Mouse (Mus musculus): ENCODE results near the gene Dgcr2.
A peak's percentile ranks its signal among the peaks of the same experiment; 100 is the strongest.

Gene Dgcr2

DNA sequence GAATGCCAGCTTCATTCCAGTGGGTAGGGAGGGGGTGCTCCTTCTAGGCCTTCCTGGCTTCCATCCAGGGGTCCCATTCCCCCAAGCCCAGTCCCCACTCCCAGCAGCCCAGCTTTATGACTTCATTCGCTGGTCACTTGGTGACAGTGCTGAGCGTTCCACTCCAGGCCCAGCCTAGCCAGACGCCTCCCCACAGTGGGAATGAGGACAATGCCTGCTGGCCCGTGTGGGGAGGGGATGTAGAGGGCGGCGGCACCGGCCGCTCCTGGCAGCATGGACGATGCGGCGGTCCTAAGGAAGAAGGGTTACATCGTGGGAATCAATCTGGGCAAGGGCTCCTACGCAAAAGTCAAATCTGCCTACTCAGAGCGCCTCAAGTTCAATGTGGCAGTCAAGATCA is at the start of gene Dgcr2, which contains the start of gene Tssk2:
TSS of gene Dgcr2 (minus strand) at position 101 of the 400 bp plus-strand sequence.
TSS of gene Tssk2 (plus strand) at position 176 of the 400 bp plus-strand sequence.
- no peak for DNase-seq (ENCODE audit: low read depth, low spot score)

DNA sequence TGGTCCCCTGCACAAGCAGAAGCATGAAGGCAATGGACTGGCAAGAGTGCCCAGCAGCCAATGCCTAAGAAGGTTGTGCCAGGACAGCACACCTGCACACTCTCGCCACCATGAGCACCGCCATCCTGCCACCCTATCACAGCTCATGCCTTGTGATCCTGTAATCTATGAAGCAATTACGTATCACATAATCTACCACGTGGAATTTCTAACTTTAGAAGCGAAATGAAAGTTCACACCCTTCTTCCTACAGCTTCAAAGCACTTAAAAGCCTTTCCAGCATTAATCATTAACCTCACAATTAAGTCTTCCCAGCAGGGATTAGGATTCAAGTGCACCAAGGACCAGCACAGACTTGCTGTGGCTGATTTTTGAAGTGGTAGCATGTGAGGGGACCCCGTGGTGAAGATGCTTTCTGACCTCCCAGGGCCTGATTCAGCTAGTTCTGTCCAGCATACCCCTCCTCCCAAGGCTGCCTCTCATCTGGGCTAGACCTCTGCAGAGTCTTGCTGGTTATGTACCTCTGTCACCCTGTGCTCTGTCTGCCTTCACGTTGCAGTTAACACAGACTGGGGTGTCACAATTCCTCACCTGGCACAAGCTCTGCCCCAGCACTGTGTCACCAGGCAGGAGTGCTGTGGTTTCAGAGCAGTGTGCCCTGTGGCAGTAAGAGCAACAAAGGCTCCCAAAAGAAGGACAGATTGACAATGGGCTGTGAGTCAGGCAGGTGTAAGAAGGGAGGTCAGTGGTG is 46.9 kb upstream of the Dgcr2 start:
- DNase-seq (ENCODE audit: low read depth, low spot score): no peak

- no peak for DNase-seq (ENCODE audit: low read depth, low spot score)
Measured at GRCm38 (mm10) chr16:17943466-17943865, 45.1 kb upstream of the Dgcr2 start.

DNA sequence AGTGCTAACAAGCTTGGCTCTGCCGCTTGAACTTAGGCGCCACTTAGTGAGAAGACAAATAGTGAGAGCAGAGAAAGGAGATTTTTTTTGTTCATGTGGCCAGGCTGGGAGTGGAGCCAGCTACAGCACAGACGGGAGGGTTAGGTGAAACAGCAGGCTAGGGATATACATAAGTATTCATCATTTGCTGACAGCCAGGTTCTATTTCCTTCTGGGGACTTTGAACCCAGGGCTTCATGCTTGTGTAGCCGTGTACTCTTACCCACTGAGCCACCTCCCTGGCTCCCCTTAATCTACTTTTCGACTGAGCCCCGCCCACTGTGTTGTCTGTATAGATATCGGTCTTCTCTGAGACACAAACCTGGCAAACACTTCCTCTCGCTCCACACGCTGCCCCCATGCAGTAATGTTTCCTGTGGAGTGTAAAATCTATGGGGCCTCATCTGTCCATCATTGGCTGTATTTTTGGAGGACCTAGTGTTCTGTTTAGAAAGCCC is 40.9 kb upstream of the Dgcr2 start:
- DNase-seq (ENCODE audit: low read depth, low spot score): no peak

GRCm38 (mm10) chr16:17938821-17939220 is 40.5 kb upstream of the Dgcr2 start:
- no peak for DNase-seq (ENCODE audit: low read depth, low spot score)

GRCm38 (mm10) chr16:17938187-17938586 is 39.8 kb upstream of the Dgcr2 start:
- no peak for DNase-seq (ENCODE audit: low read depth, low spot score)

DNA sequence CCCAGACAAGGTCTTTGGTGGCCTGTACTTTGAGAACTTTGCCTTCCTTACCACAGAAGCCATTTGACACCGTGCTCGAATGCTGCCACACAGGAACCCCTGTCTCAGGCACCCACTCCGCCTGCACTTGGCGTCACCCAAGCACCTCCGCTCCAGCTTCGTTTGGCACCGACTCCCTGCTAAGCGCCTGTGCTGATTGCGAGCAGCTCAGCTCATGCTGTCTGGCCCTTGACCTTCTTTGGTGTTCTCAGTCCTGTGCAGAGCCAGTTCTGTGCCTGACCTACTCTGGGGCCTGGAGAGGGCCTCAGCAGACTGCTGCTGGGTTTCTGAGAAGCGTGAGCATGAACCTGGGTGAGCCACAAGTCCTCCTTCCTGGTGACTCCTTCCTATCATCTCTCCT is 38.4 kb upstream of the Dgcr2 start:
- no peak for DNase-seq (ENCODE audit: low read depth, low spot score)

DNA sequence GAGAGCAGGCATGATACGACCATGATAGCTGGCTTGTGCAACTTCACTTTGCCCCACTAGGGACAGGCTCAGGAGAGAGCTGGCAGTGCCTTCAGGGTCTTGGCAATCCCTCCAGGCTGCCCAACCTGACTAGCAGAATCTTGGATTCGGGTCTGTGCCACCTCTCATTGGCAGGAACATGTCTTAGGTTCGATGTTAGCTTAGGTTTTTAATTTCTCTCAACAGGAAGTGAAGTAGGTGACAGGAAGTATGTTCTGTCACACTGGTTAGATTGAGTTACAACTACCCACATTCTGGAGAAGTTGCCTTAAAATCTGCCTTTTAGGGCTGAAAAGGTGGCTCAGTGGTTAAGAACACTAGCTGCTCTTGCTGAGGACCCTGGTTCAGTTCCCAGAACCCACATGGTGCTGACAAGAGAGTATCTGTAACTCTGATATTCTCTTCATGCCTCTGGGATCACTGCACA is 36.1 kb upstream of the Dgcr2 start:
- DNase-seq (ENCODE audit: low read depth, low spot score): no peak

- DNase-seq (ENCODE audit: low read depth, low spot score): no peak
Measured at GRCm38 (mm10) chr16:17933594-17934444, 35.5 kb upstream of the Dgcr2 start.

DNA sequence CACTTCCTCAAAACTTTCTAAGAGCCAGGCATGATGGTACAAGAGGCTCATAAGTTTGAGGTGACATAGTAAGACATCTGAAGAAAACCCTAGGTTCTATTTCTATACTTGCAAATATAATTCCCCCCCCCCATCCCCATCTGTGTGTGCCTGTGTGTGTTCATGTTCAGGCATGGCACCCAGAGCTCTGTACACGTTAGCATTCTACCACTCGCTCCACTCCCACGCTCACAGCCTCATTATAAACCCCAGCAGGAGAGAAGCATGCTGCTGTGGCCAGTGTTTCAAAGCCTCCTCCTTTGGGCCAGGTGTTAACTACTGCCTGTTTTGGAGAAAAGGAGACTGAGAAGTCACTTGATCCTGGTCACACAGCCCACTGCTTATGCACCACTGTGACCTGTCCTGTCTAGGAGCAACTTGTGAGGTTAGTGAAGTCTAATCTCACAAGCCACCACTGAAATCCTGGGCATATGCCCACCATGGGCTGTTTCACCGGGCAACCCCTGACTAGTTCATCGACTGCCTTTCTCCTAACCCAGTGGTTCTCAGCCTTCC is 33.6 kb upstream of the Dgcr2 start:
- DNase-seq (ENCODE audit: low read depth, low spot score): no peak

DNA sequence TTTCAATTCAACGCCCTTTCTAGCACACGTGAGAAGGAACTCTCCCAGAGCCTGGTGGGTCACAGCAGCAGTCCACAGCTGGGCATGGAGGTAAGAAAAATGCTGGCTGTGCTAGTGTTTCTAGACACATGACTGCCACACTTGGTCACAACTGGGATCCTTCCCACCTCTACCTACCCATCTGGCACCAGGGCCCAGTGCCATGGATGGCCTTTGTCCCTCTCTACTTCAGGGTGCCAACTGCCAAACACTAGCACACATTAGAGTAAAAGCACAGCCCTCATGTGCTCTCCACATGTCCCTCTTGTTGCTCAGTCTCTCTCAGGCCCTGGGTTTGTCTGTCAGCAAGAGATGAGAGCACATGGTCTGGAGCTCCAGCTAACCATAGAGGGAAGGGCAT is 31.3 kb upstream of the Dgcr2 start:
- DNase-seq (ENCODE audit: low read depth, low spot score): no peak

DNA sequence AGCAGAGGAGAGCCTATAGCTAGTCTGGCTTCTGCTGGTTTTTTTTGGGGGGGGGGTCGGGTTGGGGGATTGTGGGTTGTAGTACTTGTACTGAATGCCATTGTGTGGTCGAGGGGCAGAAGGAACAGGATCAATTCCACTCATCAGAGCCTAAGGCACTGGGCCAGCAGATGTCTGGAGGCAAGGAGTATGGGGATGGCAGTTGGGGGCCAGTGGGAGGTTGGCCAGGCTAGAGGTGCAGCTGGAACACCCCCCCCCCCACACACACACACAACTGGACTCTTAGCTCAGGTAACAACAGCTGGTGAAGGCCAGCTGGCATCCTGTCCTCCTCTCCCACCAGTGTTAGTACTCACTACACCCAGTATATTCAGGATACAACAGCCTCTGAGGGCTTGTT is 30.8 kb upstream of the Dgcr2 start:
- DNase-seq (ENCODE audit: low read depth, low spot score): no peak

GRCm38 (mm10) chr16:17928627-17929104 is 30.3 kb upstream of the Dgcr2 start:
- DNase-seq (ENCODE audit: low read depth, low spot score): peak; percentile 52

DNA sequence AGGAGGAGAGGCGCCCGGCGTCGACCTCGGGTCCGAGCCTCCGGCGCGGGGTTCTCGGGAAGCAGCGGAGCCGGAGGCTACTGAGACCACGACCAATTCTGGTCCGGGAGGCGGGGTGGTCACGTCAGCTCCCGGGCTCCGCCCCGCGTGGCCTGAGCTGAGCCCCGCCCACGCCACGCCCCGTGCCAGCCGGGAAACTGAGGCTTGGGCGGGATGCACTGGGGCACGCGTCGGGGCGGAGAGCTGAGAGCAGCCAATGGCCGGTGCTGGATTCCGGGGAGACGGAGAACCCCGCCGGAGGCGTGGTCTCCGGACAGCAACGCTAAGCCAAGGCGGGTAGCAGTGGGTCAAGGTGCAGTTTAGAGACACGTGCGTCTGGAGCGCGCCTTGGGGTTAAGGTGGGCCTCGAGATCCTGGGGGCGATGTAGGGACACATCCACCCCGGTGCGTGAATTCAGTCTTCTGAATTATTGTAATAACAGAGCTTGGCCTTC is 29.8 kb upstream of the Dgcr2 start, which contains the start of gene Slc25a1:
TSS of gene Slc25a1 (minus strand) at position 133 of the 494 bp plus-strand sequence.
- DNase-seq (ENCODE audit: low read depth, low spot score): no peak

- no peak for DNase-seq (ENCODE audit: low read depth, low spot score)
Measured at GRCm38 (mm10) chr16:17927351-17928082, 29.2 kb upstream of the Dgcr2 start.

DNA sequence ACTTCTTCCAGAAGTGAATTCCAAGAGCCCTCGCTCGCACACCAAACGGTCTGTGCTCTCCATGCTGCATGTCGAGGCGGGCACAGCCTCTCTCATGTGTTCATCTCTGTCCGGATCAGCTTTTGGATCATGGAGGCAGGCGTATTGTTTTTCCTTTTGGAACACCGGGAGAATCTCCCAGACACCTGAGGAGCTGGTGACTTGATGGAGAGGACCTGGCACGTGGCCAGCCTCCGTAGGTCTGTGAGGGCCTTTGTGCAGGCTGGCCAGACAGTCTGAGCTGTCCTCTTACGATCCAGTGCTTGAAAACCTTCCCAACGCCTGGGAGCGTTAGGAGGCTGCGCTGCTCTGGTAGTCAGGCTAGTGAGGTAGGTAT is 23.8 kb upstream of the Dgcr2 start:
- no peak for DNase-seq (ENCODE audit: low read depth, low spot score)

- DNase-seq (ENCODE audit: low read depth, low spot score): peak; percentile 98
Measured at GRCm38 (mm10) chr16:17921325-17922162, 23.2 kb upstream of the Dgcr2 start.

- DNase-seq (ENCODE audit: low read depth, low spot score): no peak
Measured at GRCm38 (mm10) chr16:17920586-17920985, 22.2 kb upstream of the Dgcr2 start.

- no peak for DNase-seq (ENCODE audit: low read depth, low spot score)
Measured at GRCm38 (mm10) chr16:17914307-17915249, 16.2 kb upstream of the Dgcr2 start, which contains the start of gene Gsc2. Gene Gsc2 (minus strand): TSS chr16:17915059.
